Mouse (Mus musculus) limb, embryonic 13.5 days (tissue): ENCODE measurements around the gene Ltbr. TPM values are rescaled to one million over a fixed set of nuclear protein-coding genes. Genes with fewer than 3 reads are reported as not detected.

Source experiments
- ATAC-seq: fragments of 200-750 bp; cut with Nextera tagmentation; 2 replicates; pipeline ENCODE4 v1.8.0; 2017; ENCODE audit warnings: low read depth, moderate number of reproducible peaks, moderate TSS enrichment; ENCODE audit not compliant: low FRiP score
- H3K27ac ChIP-seq: fragments of 300-500 bp; sonication (generic); 2 replicates; pipeline ENCODE4 v1.5.1; 2015; ENCODE audit warnings: inconsistent platforms, mild to moderate bottlenecking, moderate library complexity
- H3K27me3 ChIP-seq: fragments of 300-500 bp; sonication (generic); 2 replicates; pipeline ENCODE4 v1.6.1; 2015; ENCODE audit warnings: mild to moderate bottlenecking, inconsistent platforms
- H3K36me3 ChIP-seq: fragments of 300-500 bp; sonication (generic); 2 replicates; pipeline ENCODE4 v1.6.1; 2015; ENCODE audit warnings: inconsistent platforms, mild to moderate bottlenecking, moderate library complexity
- H3K4me1 ChIP-seq: fragments of 300-500 bp; sonication (generic); 2 replicates; pipeline ENCODE4 v1.6.1; 2015; ENCODE audit warnings: inconsistent platforms
- H3K4me2 ChIP-seq: fragments of 300-500 bp; sonication (generic); replicated peaks from 2 replicates; pipeline ENCODE4 v1.6.1; 2015; ENCODE audit warnings: inconsistent platforms, mild to moderate bottlenecking, moderate library complexity
- H3K4me3 ChIP-seq: fragments of 300-500 bp; sonication (generic); 2 replicates; pipeline ENCODE4 v1.5.1; 2015; ENCODE audit warnings: moderate library complexity, mild to moderate bottlenecking, inconsistent platforms
- H3K9ac ChIP-seq: fragments of 300-500 bp; sonication (generic); 2 replicates; pipeline ENCODE4 v1.6.1; 2015; ENCODE audit warnings: mild to moderate bottlenecking, inconsistent platforms
- H3K9me3 ChIP-seq: fragments of 300-500 bp; sonication (generic); 2 replicates; pipeline ENCODE4 v1.6.1; 2016; ENCODE audit warnings: inconsistent platforms
- WGBS: fragments of 180-500 bp; shearing (Covaris S2); methylation state at CpG from one replicate; pipeline ENCODE4 v1.1.7; 2015; 5-methylcytosine and 5-hydroxymethylcytosine counted together
- polyA plus RNA-seq: library from polyadenylated mRNA; unstranded; fragments of >200 nt; fragmentation: Nextera tagmentation; extraction: Ambion mirVana; gene quantifications from 2 replicates; pipeline ENCODE4 v1.2.1, GENCODE M21; 2015

The Ltbr gene
- polyA plus RNA-seq, 1 experiment from 2014 or later, result 45.1 TPM

GRCm38 (mm10) chr6:125320323-125320722 is 6.6 kb upstream of the Ltbr start, which contains the start of gene Scnn1a:
Gene Scnn1a, plus strand, starts transcription at chr6:125320659.
- 73% methylated on average over 1 of the region's 1 CpGs for WGBS
- no peak within 1 kb of the TSS for H3K9ac ChIP-seq
- H3K4me1 ChIP-seq, result 0 out of 2 replicates have a peak, but pooled peaks cover 8% of the 10 kb centered on the region
- H3K9me3 ChIP-seq, result no peaks in the 10 kb centered on the region
- H3K27ac ChIP-seq, result no peak within 1 kb of the TSS
- H3K27me3 ChIP-seq, result peaks cover 51% of the 10 kb centered on the region
- H3K4me2 ChIP-seq, result 0 out of 2 replicates have a peak within 1 kb of the TSS, but pooled peaks have one; percentile 16
- H3K4me3 ChIP-seq, result no peak within 1 kb of the TSS
- no peaks in the 10 kb centered on the region for H3K36me3 ChIP-seq
- ATAC-seq, result no peak

GRCm38 (mm10) chr6:125319919-125320296 is 6.2 kb upstream of the Ltbr start:
- ATAC-seq, result no peak

DNA sequence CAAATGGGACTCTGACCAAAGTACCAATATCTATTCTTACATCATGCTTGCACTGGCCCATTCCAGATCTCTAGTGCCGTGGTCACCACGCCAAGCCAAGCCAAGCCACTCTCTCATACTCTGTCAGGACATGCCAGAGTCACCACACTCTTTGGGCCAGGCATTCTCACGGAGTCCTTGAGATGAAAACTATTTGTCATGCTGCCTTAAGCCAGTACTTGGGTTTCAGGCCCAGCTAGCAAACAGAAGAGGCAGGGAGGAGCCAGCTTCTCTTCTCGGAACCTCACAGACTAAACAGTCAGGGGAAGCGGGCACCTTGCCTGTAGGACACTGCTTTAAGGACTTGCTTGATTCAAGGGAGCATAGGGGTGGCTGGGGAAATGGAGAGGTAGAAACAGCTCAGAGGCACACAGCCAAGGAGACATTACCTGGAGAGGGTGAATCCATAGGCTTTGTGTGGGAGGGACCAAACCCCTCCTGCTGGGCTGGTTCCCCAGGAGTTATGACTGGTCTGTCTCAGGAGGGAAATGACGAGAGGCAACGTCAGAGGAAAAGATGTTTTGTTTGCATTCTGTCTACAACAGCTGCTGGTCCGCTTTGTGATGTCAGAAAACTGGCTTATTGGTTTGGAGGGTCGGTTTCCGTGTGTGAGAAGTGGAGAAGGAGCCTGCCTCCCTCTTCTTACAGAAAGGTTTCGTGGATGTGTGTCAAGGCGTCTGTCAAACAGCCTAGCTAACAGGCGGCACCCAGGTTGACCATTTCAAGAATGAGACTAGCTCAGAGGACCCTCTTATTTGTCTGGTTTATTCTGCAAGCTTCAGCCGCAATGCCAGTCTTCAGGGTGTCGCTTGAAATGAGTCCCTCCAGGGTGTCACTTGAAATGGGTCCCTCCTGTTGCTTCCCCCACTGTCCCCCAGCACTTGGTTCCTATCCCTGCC is 5.6 kb upstream of the Ltbr start:
- no peaks in the 10 kb centered on the region for H3K9me3 ChIP-seq
- no peak overlapping the region for H3K4me3 ChIP-seq
- H3K4me1 ChIP-seq, result peaks cover 16% of the 10 kb centered on the region
- no peak for ATAC-seq
- H3K27me3 ChIP-seq, result peaks cover 51% of the 10 kb centered on the region
- WGBS, result 63% methylated on average over 15 of the region's 15 CpGs
- H3K36me3 ChIP-seq, result no peaks in the 10 kb centered on the region
- no peak overlapping the region for H3K9ac ChIP-seq
- H3K27ac ChIP-seq, result no peak overlapping the region
- no peak overlapping the region for H3K4me2 ChIP-seq

More at GRCm38 (mm10) chr6:125319919-125320296, 6.2 kb upstream of the Ltbr start:
- Histone ChIP-seq H3K27ac (no peak overlapping the region), H3K4me1 (peaks cover 9% of the 10 kb centered on the region; the same call in 1 of the 2 replicates), H3K4me2 (no peak overlapping the region), H3K4me3 (no peak overlapping the region), H3K9ac (no peak overlapping the region), H3K36me3 (no peaks in the 10 kb centered on the region), H3K27me3 (peaks cover 51% of the 10 kb centered on the region), H3K9me3 (no peaks in the 10 kb centered on the region)

GRCm38 (mm10) chr6:125317077-125317476 is 3.4 kb upstream of the Ltbr start:
- 0 out of 2 replicates have a peak, but pooled peaks cover under 1% of the 10 kb centered on the region for H3K36me3 ChIP-seq
- 68% methylated on average over 7 of the region's 7 CpGs for WGBS
- no peak overlapping the region for H3K4me2 ChIP-seq

DNA sequence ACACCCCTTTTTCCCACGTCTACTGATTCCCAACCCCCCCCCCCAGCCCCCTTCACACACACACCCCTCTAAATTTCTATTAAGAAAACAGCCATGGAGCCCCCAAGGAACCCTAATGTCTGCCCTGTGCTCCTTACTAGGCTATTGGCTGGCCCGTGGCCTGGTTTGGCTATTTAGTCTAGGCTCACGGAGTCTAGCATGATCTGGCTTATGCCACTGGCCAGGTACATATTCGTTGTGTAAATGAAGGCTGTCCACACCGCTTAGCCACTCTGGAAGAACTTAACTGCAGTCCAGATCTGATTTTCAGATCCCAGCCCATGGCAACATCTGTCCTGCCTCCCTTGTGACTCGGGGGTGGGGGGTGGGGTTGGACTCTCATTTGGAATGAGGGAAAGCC is 1.1 kb upstream of the Ltbr start:
- H3K4me3 ChIP-seq, result no peak overlapping the region
- no peak overlapping the region for H3K9ac ChIP-seq
- H3K4me2 ChIP-seq, result peak overlapping the region; percentile 82
- H3K9me3 ChIP-seq, result no peaks in the 10 kb centered on the region
- 55% methylated on average over 6 of the region's 6 CpGs for WGBS
- ATAC-seq, result no peak
- no peak overlapping the region for H3K27ac ChIP-seq
- peaks cover 10% of the 10 kb centered on the region for H3K27me3 ChIP-seq
- 0 out of 2 replicates have a peak, but pooled peaks cover 9% of the 10 kb centered on the region for H3K36me3 ChIP-seq
- H3K4me1 ChIP-seq, result peaks cover 41% of the 10 kb centered on the region

More at GRCm38 (mm10) chr6:125317077-125317476, 3.4 kb upstream of the Ltbr start:
- no peak overlapping the region for H3K27ac ChIP-seq
- H3K9ac ChIP-seq, result no peak overlapping the region
- peaks cover 34% of the 10 kb centered on the region for H3K4me1 ChIP-seq
- no peaks in the 10 kb centered on the region for H3K9me3 ChIP-seq
- no peak overlapping the region for H3K4me3 ChIP-seq
- ATAC-seq, result no peak
- peaks cover 33% of the 10 kb centered on the region for H3K27me3 ChIP-seq

- Histone ChIP-seq H3K36me3 (peaks cover 14% of the 10 kb centered on the region; the same call in 1 of the 2 replicates), H3K9ac (peak overlapping the region; percentile 82), H3K27me3 (peaks cover 4% of the 10 kb centered on the region), H3K4me2 (peak overlapping the region; percentile 82), H3K27ac (peak overlapping the region; percentile 79; the same call in 1 of the 2 replicates), H3K4me3 (peak overlapping the region; percentile 57), H3K4me1 (peaks cover 44% of the 10 kb centered on the region), H3K9me3 (no peaks in the 10 kb centered on the region)
- ATAC-seq, result peak; percentile 33; the same call in 1 of the 2 replicates
- WGBS, result 52% methylated on average over 7 of the region's 7 CpGs
Observed at GRCm38 (mm10) chr6:125314231-125314563, 512 bp upstream of the Ltbr start.

DNA sequence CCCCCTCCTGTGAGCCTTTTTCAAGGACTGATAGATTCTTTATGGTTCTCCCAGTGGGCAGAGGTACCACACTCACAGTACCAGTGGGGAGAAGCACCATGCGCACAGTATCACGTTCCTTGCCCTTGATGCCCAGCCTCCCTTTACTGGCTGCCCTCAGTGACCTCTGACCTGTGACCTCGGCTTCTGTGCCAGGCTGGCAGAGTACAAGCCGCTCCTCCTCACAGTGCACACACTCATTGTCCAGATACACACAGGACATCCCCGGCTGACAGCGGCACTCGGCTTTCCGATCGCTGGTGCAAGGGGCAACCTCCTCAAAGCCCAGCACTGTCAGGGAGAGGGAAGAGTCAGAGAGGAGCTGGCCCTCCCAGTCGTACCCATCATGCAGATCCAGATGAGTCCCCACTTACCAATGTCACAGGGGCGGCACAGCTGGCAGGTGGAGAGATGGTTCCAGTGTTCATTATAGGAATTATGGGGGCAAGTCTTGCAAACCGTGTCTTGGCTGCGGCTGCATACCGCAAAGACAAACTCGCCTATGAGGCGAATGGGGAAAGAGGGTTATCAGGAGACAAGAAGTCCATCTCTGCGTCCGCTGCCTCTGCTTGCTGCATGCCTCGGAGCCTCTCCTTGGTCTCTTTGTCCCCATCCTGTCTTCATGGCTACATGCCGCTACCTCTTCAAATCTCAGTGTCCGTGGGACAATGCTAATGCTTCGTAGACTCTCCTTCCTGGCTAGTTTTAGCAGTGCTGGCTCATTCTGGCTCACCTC is 917 bp downstream of the Ltbr start:
- peaks cover 50% of the 10 kb centered on the region for H3K4me1 ChIP-seq
- no peak for ATAC-seq
- H3K9ac ChIP-seq, result peak overlapping the region; percentile 82
- H3K4me2 ChIP-seq, result peak overlapping the region; percentile 82
- 73% methylated on average over 22 of the region's 22 CpGs for WGBS
- peak overlapping the region; percentile 79; the same call in 1 of the 2 replicates for H3K27ac ChIP-seq
- peaks cover 27% of the 10 kb centered on the region for H3K36me3 ChIP-seq
- peak overlapping the region; percentile 57 for H3K4me3 ChIP-seq
- H3K9me3 ChIP-seq, result no peaks in the 10 kb centered on the region
- no peaks in the 10 kb centered on the region for H3K27me3 ChIP-seq

DNA sequence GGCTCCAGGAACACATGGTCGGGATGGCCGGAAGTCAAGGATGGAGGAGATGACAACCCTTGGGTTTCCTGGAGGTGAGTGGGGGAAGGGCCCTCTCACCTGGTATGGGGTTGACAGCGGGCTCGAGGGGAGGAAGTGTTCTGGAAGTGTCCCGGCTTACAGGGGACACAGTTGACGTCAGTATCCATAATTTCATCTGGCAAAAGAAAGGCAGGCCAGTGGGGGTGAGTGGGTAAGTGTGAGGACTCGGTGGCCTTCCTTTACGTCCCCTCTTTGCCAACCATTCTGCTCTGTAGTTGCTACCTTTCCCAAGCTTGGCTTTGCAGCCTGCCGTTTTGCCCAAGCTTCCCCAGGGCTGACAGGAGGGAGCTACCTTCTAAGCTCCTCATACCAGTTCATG is 1.5 kb downstream of the Ltbr start:
- 83% methylated on average over 9 of the region's 9 CpGs for WGBS
- no peak for ATAC-seq
- Histone ChIP-seq H3K27ac (no peak overlapping the region), H3K9ac (peak overlapping the region; percentile 82), H3K9me3 (no peaks in the 10 kb centered on the region), H3K27me3 (no peaks in the 10 kb centered on the region), H3K4me2 (peak overlapping the region; percentile 82), H3K4me3 (peak overlapping the region; percentile 57), H3K4me1 (peaks cover 50% of the 10 kb centered on the region), H3K36me3 (peaks cover 29% of the 10 kb centered on the region)

GRCm38 (mm10) chr6:125309406-125309805 is 4.3 kb downstream of the Ltbr start:
- peak overlapping the region; percentile 37; the same call in 1 of the 2 replicates for H3K4me2 ChIP-seq
- no peaks in the 10 kb centered on the region for H3K27me3 ChIP-seq
- H3K4me1 ChIP-seq, result peaks cover 44% of the 10 kb centered on the region
- WGBS, result 33% methylated on average over 5 of the region's 5 CpGs
- no peak overlapping the region for H3K4me3 ChIP-seq
- no peak overlapping the region for H3K27ac ChIP-seq
- H3K36me3 ChIP-seq, result peaks cover 41% of the 10 kb centered on the region
- H3K9me3 ChIP-seq, result no peaks in the 10 kb centered on the region
- no peak overlapping the region for H3K9ac ChIP-seq
- no peak for ATAC-seq

GRCm38 (mm10) chr6:125308921-125309320 is 4.8 kb downstream of the Ltbr start:
- Histone ChIP-seq H3K4me1 (peaks cover 39% of the 10 kb centered on the region), H3K4me3 (no peak overlapping the region), H3K27me3 (no peaks in the 10 kb centered on the region), H3K9ac (no peak overlapping the region), H3K27ac (no peak overlapping the region), H3K4me2 (peak overlapping the region; percentile 37), H3K36me3 (peaks cover 41% of the 10 kb centered on the region), H3K9me3 (no peaks in the 10 kb centered on the region)
- peak; percentile 52; the same call in 1 of the 2 replicates for ATAC-seq
- 10% methylated on average over 13 of the region's 13 CpGs for WGBS

GRCm38 (mm10) chr6:125307091-125307490 is 6.6 kb downstream of the Ltbr start:
- WGBS, result 87% methylated on average over 5 of the region's 5 CpGs
- no peak overlapping the region for H3K9ac ChIP-seq
- peaks cover 25% of the 10 kb centered on the region for H3K4me1 ChIP-seq
- ATAC-seq, result no peak
- H3K36me3 ChIP-seq, result peaks cover 41% of the 10 kb centered on the region
- H3K27me3 ChIP-seq, result no peaks in the 10 kb centered on the region
- no peak overlapping the region for H3K4me3 ChIP-seq
- no peaks in the 10 kb centered on the region for H3K9me3 ChIP-seq
- no peak overlapping the region for H3K4me2 ChIP-seq
- no peak overlapping the region for H3K27ac ChIP-seq

DNA sequence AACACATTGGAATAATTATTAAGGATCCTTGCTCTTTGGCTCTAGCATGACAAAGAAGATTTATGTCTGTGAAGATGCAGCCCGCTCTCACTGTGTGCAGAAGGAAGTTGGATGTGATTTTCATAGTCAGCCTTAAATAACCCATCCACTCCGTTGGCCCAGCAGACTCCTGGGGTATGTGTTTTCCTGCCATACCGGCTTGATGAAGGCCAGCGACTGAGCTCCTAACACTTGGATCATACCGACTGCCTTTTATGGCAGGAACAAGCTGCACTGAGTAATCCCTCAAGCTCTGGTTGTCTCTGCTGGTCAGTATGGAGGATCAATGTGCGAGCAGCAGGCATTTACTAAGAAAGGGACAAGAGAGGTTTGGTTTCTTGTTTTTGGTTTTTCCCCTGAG is 8.2 kb downstream of the Ltbr start:
- Histone ChIP-seq H3K9me3 (no peaks in the 10 kb centered on the region), H3K4me3 (no peak overlapping the region), H3K36me3 (peaks cover 36% of the 10 kb centered on the region), H3K4me2 (no peak overlapping the region), H3K27ac (no peak overlapping the region), H3K9ac (no peak overlapping the region), H3K4me1 (peaks cover 13% of the 10 kb centered on the region), H3K27me3 (no peaks in the 10 kb centered on the region)
- no peak for ATAC-seq
- WGBS, result 82% methylated on average over 6 of the region's 6 CpGs
